Mouse (Mus musculus) thymus, adult 2 months (tissue): ENCODE measurements at regions not wholly inside any gene's neighbourhood (a gene's known extent, or its start where the extent isn't known, plus 50 kb on each side); places are given as distances from the start of the nearest gene placed in this dataset.

Source experiments
- DNase-seq: peaks from one replicate; pipeline ENCODE4 v3.0.0; 2021
- H3K27ac ChIP-seq: fragments of 200-500 bp; 2 replicates; pipeline ENCODE4 v1.5.1; 2012; ENCODE audit warnings: low read length, control low read depth; ENCODE audit not compliant: control insufficient read depth, insufficient read depth
- H3K27me3 ChIP-seq: fragments of 200-500 bp; 2 replicates; pipeline ENCODE4 v1.6.1; 2012; ENCODE audit warnings: mild to moderate bottlenecking, low read length, moderate library complexity, mixed read lengths; ENCODE audit not compliant: control insufficient read depth, insufficient read depth
- H3K36me3 ChIP-seq: fragments of 200-500 bp; 2 replicates; pipeline ENCODE4 v1.6.1; 2012; ENCODE audit warnings: mild to moderate bottlenecking, low read length, moderate library complexity; ENCODE audit not compliant: control insufficient read depth, insufficient read depth
- H3K4me1 ChIP-seq: fragments of 200-500 bp; replicated peaks from 2 replicates; pipeline ENCODE4 v1.6.1; 2012; ENCODE audit warnings: low read length; ENCODE audit not compliant: control insufficient read depth, insufficient read depth
- H3K4me3 ChIP-seq: fragments of 200-500 bp; 2 replicates; pipeline ENCODE4 v1.5.1; 2012; ENCODE audit warnings: mild to moderate bottlenecking, low read length, control low read depth, moderate library complexity; ENCODE audit not compliant: control insufficient read depth, insufficient read depth
- CTCF ChIP-seq: fragments of 200-500 bp; IDR thresholded peaks from 2 replicates; pipeline ENCODE4 v1.5.1; 2012; ENCODE audit warnings: mild to moderate bottlenecking, control low read depth, low read length, moderate library complexity, borderline replicate concordance; ENCODE audit not compliant: control insufficient read depth, poor library complexity, insufficient read depth; ENCODE audit errors: extremely low read depth
- POLR2A ChIP-seq: fragments of 200-500 bp; IDR thresholded peaks from 2 replicates; pipeline ENCODE4 v1.6.1; 2012; ENCODE audit warnings: mild to moderate bottlenecking, low read length, control low read depth, moderate library complexity; ENCODE audit not compliant: control insufficient read depth, poor library complexity, insufficient read depth; ENCODE audit errors: extremely low read depth
- WGBS: fragments of 180-500 bp; shearing (Covaris S2); methylation state at CpG from one replicate; pipeline ENCODE4 v1.1.7; 2018; 5-methylcytosine and 5-hydroxymethylcytosine counted together

DNA sequence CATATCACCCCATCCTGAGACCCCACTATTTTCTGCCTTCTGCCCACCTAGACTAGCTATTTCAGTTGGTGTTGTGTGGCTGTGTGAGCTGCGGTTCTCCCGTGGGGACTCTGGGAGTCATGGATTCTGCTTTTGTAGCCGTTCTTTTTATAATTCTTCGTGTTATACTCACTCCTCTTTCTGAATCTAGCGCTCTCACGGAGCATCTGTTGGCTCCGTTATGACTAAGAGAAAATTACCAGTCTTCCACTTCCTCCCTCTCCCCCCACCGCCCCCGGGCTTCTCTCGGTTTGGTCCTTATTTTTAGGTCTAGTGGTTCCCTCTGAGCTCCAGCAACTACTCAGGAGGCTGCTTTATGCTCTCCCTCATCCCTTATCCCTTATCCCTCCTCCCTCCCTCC is 85.6 kb downstream of the Diras2 start:
- H3K4me1 ChIP-seq, result no peaks in the 10 kb centered on the region
- H3K27me3 ChIP-seq, result no peaks in the 10 kb centered on the region
- H3K36me3 ChIP-seq, result no peaks in the 10 kb centered on the region
- H3K4me3 ChIP-seq, result no peak overlapping the region
- H3K27ac ChIP-seq, result no peak overlapping the region
- no peak for TF ChIP-seq CTCF
- TF ChIP-seq POLR2A, result no peak
- 15% methylated on average over 10 of the region's 10 CpGs for whole genome bisulfite sequencing
- DNase-seq, result no peak

GRCm38 (mm10) chr13:52448902-52449301 is 82.2 kb downstream of the Diras2 start:
- DNase-seq, result no peak
- WGBS, result 78% methylated on average over 11 of the region's 11 CpGs

DNA sequence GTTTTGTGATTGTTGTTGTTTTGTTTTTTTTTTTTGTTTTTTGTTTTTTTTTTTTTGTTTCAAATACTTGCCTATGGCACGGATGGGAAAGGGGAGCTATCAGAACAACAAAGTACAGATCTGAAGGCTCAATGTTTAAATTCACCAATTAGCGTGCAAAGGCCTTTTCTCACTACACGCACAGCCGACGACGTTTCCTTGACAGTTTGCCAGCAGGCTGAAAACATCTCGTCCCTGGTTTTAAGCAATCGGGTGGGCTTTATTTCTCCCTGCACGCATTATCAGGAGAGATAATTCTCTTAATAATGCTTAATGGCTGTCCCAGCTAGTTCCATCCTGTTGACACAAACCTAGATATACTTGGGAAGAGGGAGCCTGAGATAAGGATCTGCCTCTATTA is 79.6 kb downstream of the Diras2 start:
- no peak for DNase-seq
- WGBS, result 95% methylated on average over 9 of the region's 9 CpGs
- no peaks in the 10 kb centered on the region for H3K4me1 ChIP-seq
- no peaks in the 10 kb centered on the region for H3K36me3 ChIP-seq
- no peak overlapping the region for H3K4me3 ChIP-seq
- H3K27ac ChIP-seq, result no peak overlapping the region
- TF ChIP-seq CTCF (no peak), POLR2A (no peak)
- no peaks in the 10 kb centered on the region for H3K27me3 ChIP-seq

More at GRCm38 (mm10) chr13:52448902-52449301, 82.2 kb downstream of the Diras2 start:
- Histone ChIP-seq H3K27me3 (no peaks in the 10 kb centered on the region), H3K4me1 (no peaks in the 10 kb centered on the region), H3K36me3 (no peaks in the 10 kb centered on the region), H3K4me3 (no peak overlapping the region), H3K27ac (no peak overlapping the region)
- TF ChIP-seq CTCF, result no peak
- TF ChIP-seq POLR2A, result no peak

- Histone ChIP-seq H3K4me3 (no peak overlapping the region), H3K27ac (no peak overlapping the region), H3K27me3 (no peaks in the 10 kb centered on the region), H3K36me3 (no peaks in the 10 kb centered on the region), H3K4me1 (no peaks in the 10 kb centered on the region)
- WGBS, result 88% methylated on average over 4 of the region's 4 CpGs
- no peak for DNase-seq
- TF ChIP-seq POLR2A, result no peak
- no peak for TF ChIP-seq CTCF
Measured at GRCm38 (mm10) chr13:52452291-52452690, 78.8 kb downstream of the Diras2 start.
